ENCODE assay signal across 22 mouse cellular contexts in genomic region chr6:135187076-135187917, GRCm38 (mm10). TPM values are rescaled to one million over a fixed set of nuclear protein-coding genes. Genes with fewer than 3 reads are reported as not detected.
DNase-seq lines count a peak whose midpoint lies in the region; ATAC-seq and TF ChIP-seq lines count a peak whose summit lies in the region.
"Had no signal": no experiment of that assay in that cellular context is flagged by ENCODE, and none has a peak within 500 bp of the region (broad histone marks: within the 10 kb centered on the region; RNA-seq: fewer than 3 reads in every experiment).

No protein-coding gene starts in this region.

- no peak for TF ChIP-seq EP300 in MEL (IDR thresholded peaks at IDR 0.05; ENCODE audit: low read depth in 1 of 2, low read length in 2 of 2)

- H3K9me3 ChIP-seq in midbrain, embryonic 11.5 days (ENCODE audit: control insufficient read depth, low read length) = no peaks in the 10 kb centered on the region
- no peaks in the 10 kb centered on the region for H3K9me3 ChIP-seq in midbrain, postnatal 0 days (ENCODE audit: low read length)
- H3K9me3 ChIP-seq in MEL (replicated peaks; ENCODE audit: insufficient read depth, low read length) = no peaks in the 10 kb centered on the region
- H3K9me3 ChIP-seq: embryonic facial prominence, embryonic 10.5 days; forebrain, embryonic 13.5 days; intestine, embryonic 15.5 days had no signal

- TF ChIP-seq POLR2A in MEL (IDR thresholded peaks at IDR 0.05; ENCODE audit: control insufficient read depth in 1 of 2, insufficient read depth in 1 of 2, low read depth in 1 of 2, low read length in 2 of 2, poor library complexity in 1 of 2) (no peak), myocyte (IDR thresholded peaks at IDR 0.05; ENCODE audit: insufficient read length, low read depth) (no peak)

- no peak overlapping the region for H3K9ac ChIP-seq in midbrain, embryonic 11.5 days (ENCODE audit: low read length)
- no peak overlapping the region for H3K9ac ChIP-seq in midbrain, postnatal 0 days (replicated peaks; ENCODE audit: low read length, poor library complexity, severe bottlenecking)
- H3K9ac ChIP-seq in MEL (ENCODE audit: control insufficient read depth, low read depth, low read length, poor library complexity, severe bottlenecking) = no peak overlapping the region
- H3K9ac ChIP-seq: forebrain, embryonic 13.5 days; hindbrain, embryonic 14.5 days; intestine, embryonic 15.5 days had no signal

- 75% methylated on average over 10 of the region's 10 CpGs for WGBS in midbrain, embryonic 11.5 days
- WGBS in midbrain, postnatal 0 days = 74% methylated on average over 10 of the region's 10 CpGs

- H3K4me3 ChIP-seq in midbrain, embryonic 11.5 days (ENCODE audit: low read depth, low read length) = no peak overlapping the region
- H3K4me3 ChIP-seq in midbrain, postnatal 0 days (ENCODE audit: low read depth, low read length) = no peak overlapping the region
- H3K4me3 ChIP-seq in MEL (ENCODE audit: control insufficient read depth in 1 of 2, insufficient read depth in 1 of 2, low read depth in 2 of 2, low read length in 2 of 2) = no peak overlapping the region
- no peak overlapping the region for H3K4me3 ChIP-seq in myocyte
- H3K4me3 ChIP-seq: embryonic facial prominence, embryonic 10.5 days; forebrain, embryonic 13.5 days; gastrocnemius, adult 2 months; intestine, embryonic 15.5 days had no signal

- no peaks in the 10 kb centered on the region for H3K36me3 ChIP-seq in midbrain, embryonic 11.5 days (ENCODE audit: control insufficient read depth, insufficient read depth, low read length)
- no peaks in the 10 kb centered on the region for H3K36me3 ChIP-seq in midbrain, postnatal 0 days (ENCODE audit: insufficient read depth, low read length)
- H3K36me3 ChIP-seq in MEL (ENCODE audit: control insufficient read depth in 1 of 2, insufficient read depth in 2 of 2, low read length in 2 of 2) (peaks cover 0 to 5% of the 10 kb centered on the region in 2 experiments; a peak in 2 of 4 replicates), myocyte (ENCODE audit: control insufficient read depth, insufficient read depth) (no peaks in the 10 kb centered on the region)
- H3K36me3 ChIP-seq: embryonic facial prominence, embryonic 10.5 days; intestine, embryonic 15.5 days had no signal

- TF ChIP-seq CTCF in midbrain, postnatal 0 days (IDR thresholded peaks at IDR 0.05) = no peak
- no peak for TF ChIP-seq CTCF in MEL (IDR thresholded peaks at IDR 0.05 in 2 of 3, conservative IDR thresholded peaks at IDR 0.05 in 1 of 3; ENCODE audit: control insufficient read depth in 1 of 3, insufficient read depth in 1 of 3, low read depth in 2 of 3, low read length in 3 of 3, poor library complexity in 1 of 3, severe bottlenecking in 1 of 3)

- H3ac ChIP-seq in myocyte (ENCODE audit: control insufficient read depth, insufficient read length) = no peak overlapping the region

- no peak overlapping the region for H3K4me2 ChIP-seq in midbrain, embryonic 11.5 days
- no peak overlapping the region for H3K4me2 ChIP-seq in midbrain, postnatal 0 days (ENCODE audit: low read depth, low read length, poor library complexity, severe bottlenecking)
- H3K4me2 ChIP-seq in myocyte (ENCODE audit: low read depth) = peak overlapping the region; percentile 84
- H3K4me2 ChIP-seq: forebrain, embryonic 13.5 days; hindbrain, embryonic 14.5 days; intestine, embryonic 15.5 days had no signal

- TF ChIP-seq RAD21 in MEL (IDR thresholded peaks at IDR 0.05; ENCODE audit: low read depth, low read length) = no peak

- peak; percentile 76 for DNase-seq in midbrain, embryonic 11.5 days (ENCODE audit: low spot score, missing footprints)
- no peak for DNase-seq in midbrain, postnatal 0 days (ENCODE audit: low spot score)
- DNase-seq in MEL (ENCODE audit: low read depth, low spot score) = no peak
- peak; percentile 42 for DNase-seq in embryo, embryonic 9.5 days (ENCODE audit: extremely low spot score)
- DNase-seq in right cerebral cortex, adult 18-20 months = no peak
- DNase-seq in kidney, adult 8-10 months = no peak
- DNase-seq: adrenal gland, adult 2 months; adrenal gland, postnatal 25 days; cerebellum, adult 2 months; cerebellum, postnatal 10 days; gastrocnemius, adult 2 months; gastrocnemius, postnatal 36 days; heart, adult 11 months; heart, postnatal 10 days; kidney, adult 18-20 months had no signal

- no peak for ATAC-seq in midbrain, embryonic 11.5 days (ENCODE audit: low FRiP score)
- no peak for ATAC-seq in midbrain, postnatal 0 days (ENCODE audit: low FRiP score)
- no peak for ATAC-seq in cerebellum, adult (ENCODE audit: insufficient number of reproducible peaks, low FRiP score, low TSS enrichment)
- ATAC-seq: CD4-positive, CD25-positive, alpha-beta regulatory T cell, adult 4 months; forebrain, embryonic 13.5 days; intestine, embryonic 15.5 days had no signal

- no peaks in the 10 kb centered on the region for H3K27me3 ChIP-seq in midbrain, embryonic 11.5 days (ENCODE audit: control insufficient read depth, insufficient read depth, low read length)
- no peaks in the 10 kb centered on the region for H3K27me3 ChIP-seq in midbrain, postnatal 0 days (ENCODE audit: insufficient read depth, low read length)
- H3K27me3 ChIP-seq in MEL (ENCODE audit: control insufficient read depth in 1 of 2, insufficient read depth in 2 of 2, low read length in 2 of 2) = no peaks in the 10 kb centered on the region
- no peaks in the 10 kb centered on the region for H3K27me3 ChIP-seq in myocyte (ENCODE audit: control insufficient read depth, insufficient read depth, insufficient read length)
- H3K27me3 ChIP-seq: forebrain, embryonic 13.5 days; intestine, embryonic 15.5 days had no signal

- no peaks in the 10 kb centered on the region for H3K4me1 ChIP-seq in midbrain, embryonic 11.5 days (ENCODE audit: control insufficient read depth, insufficient read depth, low read length)
- H3K4me1 ChIP-seq in midbrain, postnatal 0 days (ENCODE audit: insufficient read depth, low read length) = no peaks in the 10 kb centered on the region
- H3K4me1 ChIP-seq in MEL (ENCODE audit: control insufficient read depth in 1 of 2, insufficient read depth in 2 of 2, low read length in 2 of 2) = peaks cover 0 to 11% of the 10 kb centered on the region in 2 experiments; a peak in 2 of 4 replicates
- H3K4me1 ChIP-seq: forebrain, embryonic 13.5 days; intestine, embryonic 15.5 days had no signal

- no peak overlapping the region for H3K27ac ChIP-seq in midbrain, embryonic 11.5 days (ENCODE audit: low read depth, low read length)
- H3K27ac ChIP-seq in midbrain, postnatal 0 days (ENCODE audit: low read depth, low read length) = no peak overlapping the region
- H3K27ac ChIP-seq in MEL (ENCODE audit: control insufficient read depth, low read depth, low read length) = no peak overlapping the region
- H3K27ac ChIP-seq: embryonic facial prominence, embryonic 10.5 days; forebrain, embryonic 13.5 days; gastrocnemius, adult 2 months; hindbrain, embryonic 14.5 days; intestine, embryonic 15.5 days had no signal

- H3K79me2 ChIP-seq in MEL (ENCODE audit: control insufficient read depth, insufficient read depth, low read length, poor library complexity) = no peaks in the 10 kb centered on the region
- no peaks in the 10 kb centered on the region for H3K79me2 ChIP-seq in myocyte (ENCODE audit: control insufficient read depth, insufficient read depth)

TF ChIP-seq in MEL, 35 proteins besides CTCF, POLR2A, EP300 and RAD21:
- TF ChIP-seq USF1 (IDR thresholded peaks at IDR 0.05; ENCODE audit: low read depth, low read length) (peak; percentile 12; the same call in 1 of the 2 replicates), JUND (IDR thresholded peaks at IDR 0.05; ENCODE audit: low read depth, low read length) (no peak), NELFE (IDR thresholded peaks at IDR 0.05; ENCODE audit: low read depth, low read length) (no peak)

TF ChIP-seq in myocyte, 11 proteins besides CTCF, POLR2A, EP300 and RAD21:
- TF ChIP-seq CEBPB (IDR thresholded peaks at IDR 0.05; ENCODE audit: insufficient read depth, poor library complexity, severe bottlenecking) = 0 out of 2 replicates have a peak, but pooled peaks have one; percentile 60
- TF ChIP-seq POLR2AphosphoS2 (IDR thresholded peaks at IDR 0.05; ENCODE audit: insufficient read length, low read depth) = no peak
- no peak for TF ChIP-seq MAX (IDR thresholded peaks at IDR 0.05; ENCODE audit: low read depth)
- peak; percentile 69 for TF ChIP-seq USF1 (IDR thresholded peaks at IDR 0.05; ENCODE audit: low read depth)
- no peak for TF ChIP-seq TCF12 (IDR thresholded peaks at IDR 0.05; ENCODE audit: insufficient read depth, poor library complexity, severe bottlenecking)
- TF ChIP-seq MYOD1 (IDR thresholded peaks at IDR 0.05; ENCODE audit: control insufficient read depth in 1 of 3, insufficient read length in 2 of 3, low read depth in 2 of 3) = no peak
TF ChIP-seq in myocyte: peak in this region for 2.

RNA-seq across cellular contexts. Expression of gene Fam234b, which starts 10.5 kb away (rescaled TPM):
- polyA plus RNA-seq in midbrain, embryonic 11.5 days (2014; fragmentation: Nextera tagmentation; extraction: Ambion mirVana) = 29.3 and 33.0 TPM in 2 replicates
- total RNA-seq in midbrain, postnatal 0 days (2014; rRNA removed) = 90.5 and 106 TPM in 2 replicates
- 114 and 119 TPM in 2 replicates for polyA plus RNA-seq in midbrain, postnatal 0 days (2015; fragmentation: Nextera tagmentation; extraction: Ambion mirVana)
- 11.9 and 12.2 TPM in 2 replicates for total RNA-seq in MEL (2012; rRNA removed)
- polyA plus RNA-seq in MEL (2012; ENCODE audit: insufficient read depth in 1 of 2, insufficient read length in 2 of 2, low read depth in 1 of 2, low replicate concordance in 2 of 2, missing spikeins in 1 of 2) (10 to 100 TPM in 1 of 2 experiments, not detected in 1; 20.5 TPM), myocyte (2012; fragmentation: generic; extraction: Trizol) (6.3 TPM)

RNA-seq across cellular contexts. Expression of gene Hebp1, which starts 10.5 kb away (rescaled TPM):
- polyA plus RNA-seq in midbrain, embryonic 11.5 days (2014; fragmentation: Nextera tagmentation; extraction: Ambion mirVana) = 1.8 and 2.9 TPM in 2 replicates
- total RNA-seq in midbrain, postnatal 0 days (2014; rRNA removed) = 8.9 and 10.6 TPM in 2 replicates
- polyA plus RNA-seq in midbrain, postnatal 0 days (2015; fragmentation: Nextera tagmentation; extraction: Ambion mirVana) = 8.7 and 9.2 TPM in 2 replicates
- 8.5 and 16.7 TPM in 2 replicates for total RNA-seq in MEL (2012; rRNA removed)
- polyA plus RNA-seq in MEL (2012; ENCODE audit: insufficient read depth in 1 of 2, insufficient read length in 2 of 2, low read depth in 1 of 2, low replicate concordance in 2 of 2, missing spikeins in 1 of 2) (10 to 100 TPM in 1 of 2 experiments, not detected in 1; 25.1 TPM), myocyte (2012; fragmentation: generic; extraction: Trizol) (30.5 TPM)

Comparison
In these comparisons a context has a peak if more than half of its experiments do, and no peak if none do; other contexts are left out.
1. DNase-seq: peak in midbrain, embryonic 11.5 days (single experiment) and embryo, embryonic 9.5 days (single experiment); none in midbrain, postnatal 0 days (single experiment), MEL (single experiment), right cerebral cortex, adult 18-20 months (single experiment) and kidney, adult 8-10 months (0 of 2).